Mouse (Mus musculus) ES-E14 (cell line): ENCODE results near the gene Gtpbp2. TPM values are rescaled to one million over a fixed set of nuclear protein-coding genes. Genes with fewer than 3 reads are reported as not detected.

Source experiments
- DNase-seq: peaks from one replicate; pipeline ENCODE4 v3.0.0-alpha.2; 2013; ENCODE audit warnings: low read depth, low spot score
- H3K27ac ChIP-seq: 2 replicates; pipeline ENCODE4 v1.5.1; 2012; ENCODE audit warnings: low read depth, mild to moderate bottlenecking, low read length, moderate library complexity, mixed read lengths; ENCODE audit not compliant: poor library complexity, insufficient read depth, severe bottlenecking
- H3K36me3 ChIP-seq: 2 replicates; pipeline ENCODE4 v1.6.1; 2012; ENCODE audit warnings: mild to moderate bottlenecking, low read length, moderate library complexity, mixed read lengths; ENCODE audit not compliant: control insufficient read depth, poor library complexity, insufficient read depth, severe bottlenecking
- H3K4me1 ChIP-seq, 2 experiments: fragments of 150-350 bp in 1 of 2; sonication (generic) in 1 of 2; 2 replicates each; pipeline ENCODE4 v1.6.1; 2012; ENCODE audit warnings: low read length in 2 of 2, mild to moderate bottlenecking in 1 of 2, mixed read lengths in 1 of 2; ENCODE audit not compliant: control insufficient read depth in 2 of 2, insufficient read depth in 2 of 2, poor library complexity in 1 of 2
- H3K4me3 ChIP-seq, 2 experiments: fragments of 150-350 bp in 1 of 2; sonication (generic) in 1 of 2; 2 replicates each; pipeline ENCODE4 v1.5.1; 2012; ENCODE audit warnings: low read length in 2 of 2, low read depth in 1 of 2, mild to moderate bottlenecking in 1 of 2, mixed read lengths in 1 of 2; ENCODE audit not compliant: insufficient read depth in 1 of 2, poor library complexity in 1 of 2, severe bottlenecking in 1 of 2
- H3K9ac ChIP-seq: 2 replicates; pipeline ENCODE4 v1.6.1; 2012; ENCODE audit warnings: low read depth, mild to moderate bottlenecking, low read length, mixed read lengths; ENCODE audit not compliant: poor library complexity, insufficient read depth, severe bottlenecking
- H3K9me3 ChIP-seq: fragments of 150-350 bp; sonication (generic); 2 replicates; pipeline ENCODE4 v1.6.1; 2012; ENCODE audit warnings: low read depth, mild to moderate bottlenecking, low read length; ENCODE audit not compliant: control insufficient read depth, insufficient read depth
- CHD2 ChIP-seq: IDR thresholded peaks from 2 replicates; pipeline ENCODE4 v1.6.1; 2014; ENCODE audit warnings: mild to moderate bottlenecking, low read depth, low read length, inconsistent platforms
- HCFC1 ChIP-seq: IDR thresholded peaks from 2 replicates; pipeline ENCODE4 v1.6.1; 2012; ENCODE audit warnings: low read length, inconsistent platforms, borderline replicate concordance; ENCODE audit not compliant: insufficient read depth
- MAFK ChIP-seq: IDR thresholded peaks from 2 replicates; pipeline ENCODE4 v1.6.1; 2014; ENCODE audit warnings: mild to moderate bottlenecking, low read depth, low read length, inconsistent platforms; ENCODE audit not compliant: insufficient read depth
- ZC3H11A ChIP-seq: IDR thresholded peaks from 2 replicates; pipeline ENCODE4 v1.6.1; 2012; ENCODE audit warnings: low read depth, mild to moderate bottlenecking, inconsistent platforms, low read length, borderline replicate concordance
- ZNF384 ChIP-seq: IDR thresholded peaks from 2 replicates; pipeline ENCODE4 v1.6.1; 2012; ENCODE audit warnings: low read depth, low read length, inconsistent platforms
- in situ Hi-C, 2 experiments: fragments of 600-800 bp; cut with MboI; formaldehyde crosslinking; loops; one replicate each; pipeline ENCODE4 v1.15.1; 2025; ENCODE audit warnings: low sequenced_read_pairs in 2 of 2, inconsistent platforms in 1 of 2; ENCODE audit not compliant: unreplicated experiment in 2 of 2
- total RNA-seq: library from RNA; depleted of rRNA; stranded (reverse); fragments of 300-350 nt; gene quantifications from 2 replicates; pipeline ENCODE4 v1.2.3, GENCODE M21; 2012

Gene Gtpbp2
- total RNA-seq, 1 experiment, result 33.4 TPM

- no peak for DNase-seq
- Histone ChIP-seq H3K4me3 (no peak overlapping the region), H3K27ac (no peak overlapping the region), H3K9me3 (no peaks in the 10 kb centered on the region), H3K36me3 (peaks cover 71% of the 10 kb centered on the region), H3K9ac (no peak overlapping the region), H3K4me1 (peaks cover 0 to 3% of the 10 kb centered on the region in 2 experiments; a peak in 1 of 4 replicates)
- in situ Hi-C loops, result no loop called here
- TF ChIP-seq ZC3H11A (no peak), CHD2 (no peak), ZNF384 (no peak), MAFK (no peak), HCFC1 (no peak)
Measured at GRCm38 (mm10) chr17:46123285-46123684, 37.5 kb upstream of the Gtpbp2 start.

DNA sequence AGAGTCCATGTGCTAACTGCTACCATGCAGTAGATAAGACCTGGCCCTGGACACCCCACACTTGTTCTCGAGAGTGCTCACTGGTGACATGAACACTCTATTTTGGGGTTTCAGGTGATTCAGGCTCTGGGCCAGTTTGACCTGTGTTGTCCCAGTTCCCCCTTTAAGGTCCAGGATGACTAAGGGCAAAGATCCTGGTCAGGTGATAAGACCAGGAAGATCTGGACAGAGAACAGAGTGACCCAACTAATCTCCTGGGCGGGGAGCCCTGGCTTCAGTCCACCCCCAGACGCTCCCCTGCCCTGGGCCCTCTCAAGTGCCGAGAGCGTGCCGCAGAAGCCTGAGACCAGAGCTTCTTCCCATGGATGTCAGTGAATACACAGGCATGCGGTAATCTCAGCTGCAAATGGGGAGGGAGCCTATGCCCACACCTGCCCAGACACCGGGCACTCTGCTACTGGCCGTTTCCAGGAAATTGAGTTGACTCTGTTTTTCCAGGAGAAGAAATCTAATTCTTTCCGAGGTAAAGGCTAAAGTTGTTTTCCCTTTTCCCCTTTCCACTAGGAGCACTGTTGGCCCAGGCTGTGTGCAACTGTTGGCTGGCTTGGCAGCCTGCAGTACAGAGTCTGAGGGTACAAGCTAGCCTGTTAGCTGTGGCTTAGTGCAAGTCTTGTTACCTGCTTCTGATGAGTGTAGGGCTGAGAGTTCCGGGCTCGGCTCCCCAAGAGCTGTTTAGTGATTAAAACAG is 36.7 kb upstream of the Gtpbp2 start:
- no peak for DNase-seq
- no peaks in the 10 kb centered on the region for H3K9me3 ChIP-seq
- H3K4me3 ChIP-seq, result no peak overlapping the region
- no peak overlapping the region for H3K9ac ChIP-seq
- peaks cover 71% of the 10 kb centered on the region for H3K36me3 ChIP-seq
- no peak overlapping the region for H3K27ac ChIP-seq
- peaks cover 0 to 5% of the 10 kb centered on the region in 2 experiments; a peak in 1 of 4 replicates for H3K4me1 ChIP-seq
- no peak for TF ChIP-seq ZNF384
- TF ChIP-seq HCFC1, result no peak
- TF ChIP-seq ZC3H11A, result no peak
- no peak for TF ChIP-seq MAFK
- TF ChIP-seq CHD2, result no peak
- in situ Hi-C loops, result no loop called here

- peaks cover 0 to 5% of the 10 kb centered on the region in 2 experiments; a peak in 1 of 4 replicates for H3K4me1 ChIP-seq
- in situ Hi-C loops, result no loop called here
- no peak overlapping the region for H3K4me3 ChIP-seq
Measured at GRCm38 (mm10) chr17:46126608-46127007, 34.2 kb upstream of the Gtpbp2 start.

DNA sequence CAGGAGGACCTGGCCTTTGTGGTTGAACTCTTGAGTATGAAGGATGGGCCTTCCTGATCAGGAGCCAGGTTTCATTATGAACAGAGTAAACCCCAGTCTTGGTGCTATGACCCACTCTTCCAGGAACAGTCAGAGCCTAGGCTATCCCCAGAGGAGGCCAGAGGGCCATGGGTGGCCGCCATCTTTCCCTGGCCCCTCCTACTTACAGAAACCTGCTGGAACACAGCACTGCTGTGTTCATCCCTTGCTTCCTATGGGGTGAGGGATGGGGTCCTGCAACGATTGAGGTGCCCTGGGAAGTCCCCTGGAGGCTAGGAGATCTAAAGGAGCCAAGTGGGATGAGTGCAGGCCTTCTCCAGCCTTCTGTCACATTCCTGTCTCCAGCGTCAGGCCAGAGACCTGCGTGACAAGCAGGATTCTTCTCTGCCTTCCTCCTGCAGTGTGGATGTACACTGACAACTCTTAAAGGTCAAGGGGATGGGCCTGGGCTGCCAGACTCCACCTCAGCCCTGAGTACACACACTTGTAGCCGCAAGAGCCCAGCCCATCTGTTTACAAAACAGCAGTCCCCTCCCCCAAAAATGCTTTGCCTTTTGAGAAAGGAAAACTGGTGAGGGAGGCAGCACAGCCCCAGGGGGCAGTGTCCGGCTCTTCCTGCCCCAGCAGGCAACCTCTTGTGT is 32.9 kb upstream of the Gtpbp2 start:
- DNase-seq, result no peak
- in situ Hi-C loops, result no loop called here
- no peak overlapping the region for H3K4me3 ChIP-seq
- H3K9ac ChIP-seq, result no peak overlapping the region
- H3K4me1 ChIP-seq, result peaks cover 0 to 8% of the 10 kb centered on the region in 2 experiments; a peak in 1 of 4 replicates
- H3K27ac ChIP-seq, result no peak overlapping the region
- no peaks in the 10 kb centered on the region for H3K9me3 ChIP-seq
- no peak for TF ChIP-seq HCFC1
- no peak for TF ChIP-seq CHD2
- TF ChIP-seq ZC3H11A, result no peak
- no peak for TF ChIP-seq MAFK
- TF ChIP-seq ZNF384, result no peak
- peaks cover 59% of the 10 kb centered on the region for H3K36me3 ChIP-seq

More at GRCm38 (mm10) chr17:46126608-46127007, 34.2 kb upstream of the Gtpbp2 start:
- no peak for DNase-seq
- Histone ChIP-seq H3K36me3 (peaks cover 66% of the 10 kb centered on the region), H3K9ac (no peak overlapping the region), H3K9me3 (no peaks in the 10 kb centered on the region), H3K27ac (no peak overlapping the region)
- TF ChIP-seq ZNF384, result no peak
- no peak for TF ChIP-seq ZC3H11A
- no peak for TF ChIP-seq CHD2
- TF ChIP-seq HCFC1, result no peak
- TF ChIP-seq MAFK, result no peak
